Mouse (Mus musculus) cortical plate, adult 2 months (tissue): ENCODE measurements around the gene Gins1. TPM values are rescaled to one million over a fixed set of nuclear protein-coding genes. Genes with fewer than 3 reads are reported as not detected.

ENCODE experiments used
- H3K27ac ChIP-seq: fragments of 200-500 bp; 2 replicates; pipeline ENCODE4 v1.5.1; 2012; ENCODE audit warnings: low read length, control low read depth, inconsistent platforms; ENCODE audit not compliant: insufficient read depth
- H3K4me1 ChIP-seq: fragments of 200-500 bp; 2 replicates; pipeline ENCODE4 v1.6.1; 2011; ENCODE audit warnings: low read length; ENCODE audit not compliant: control insufficient read depth, insufficient read depth
- H3K4me3 ChIP-seq: fragments of 200-500 bp; 2 replicates; pipeline ENCODE4 v1.5.1; 2011; ENCODE audit warnings: mild to moderate bottlenecking, low read length, control low read depth; ENCODE audit not compliant: insufficient read depth
- CTCF ChIP-seq: fragments of 200-500 bp; IDR thresholded peaks from 2 replicates; pipeline ENCODE4 v1.5.1; 2011; ENCODE audit warnings: mild to moderate bottlenecking, control low read depth, low read length; ENCODE audit not compliant: insufficient read depth; ENCODE audit errors: extremely low read depth
- POLR2A ChIP-seq: fragments of 200-500 bp; IDR thresholded peaks from 2 replicates; pipeline ENCODE4 v1.6.1; 2011; ENCODE audit warnings: mild to moderate bottlenecking, low read length, control low read depth; ENCODE audit not compliant: insufficient read depth; ENCODE audit errors: extremely low read depth
- polyA plus RNA-seq: library from polyadenylated mRNA; depleted of rRNA; stranded (reverse); fragments of >200 nt; gene quantifications from 2 replicates; pipeline ENCODE4 v1.2.3, GENCODE M21; 2012

The Gins1 gene
- polyA plus RNA-seq, 1 experiment = 1.9 TPM

DNA sequence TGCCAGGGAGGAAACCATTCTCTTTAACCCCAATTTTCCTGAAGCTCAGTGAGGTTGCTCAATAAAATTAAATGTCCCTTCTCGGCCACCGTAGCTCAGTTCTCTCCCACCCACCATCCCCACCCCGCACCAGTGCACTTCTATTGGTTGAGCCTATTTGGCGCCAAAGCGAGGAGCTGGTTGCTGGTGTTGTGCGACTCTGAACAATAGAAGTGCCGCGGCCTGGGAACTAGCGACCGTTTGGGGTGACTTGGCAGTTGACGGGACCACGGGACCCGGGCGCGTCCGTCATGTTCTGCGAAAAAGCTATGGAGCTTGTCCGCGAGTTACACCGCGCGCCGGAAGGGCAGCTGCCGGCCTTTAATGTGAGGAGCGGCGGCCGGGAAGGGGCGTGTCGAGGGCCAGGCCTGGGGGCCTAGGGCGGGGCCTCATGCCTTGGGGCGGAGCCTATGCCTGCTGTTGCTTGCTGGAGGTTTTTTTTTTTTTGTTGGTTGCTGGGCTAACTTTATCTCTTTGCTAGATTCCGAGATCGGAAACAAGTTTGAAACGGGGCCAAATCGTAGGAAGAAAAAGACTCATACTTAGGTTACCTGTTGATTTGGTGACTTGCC is 4.3 kb downstream of the Gins1 start:
- Histone ChIP-seq H3K4me3 (peak overlapping the region; percentile 59), H3K27ac (no peak overlapping the region), H3K4me1 (peaks cover 2% of the 10 kb centered on the region; the same call in 1 of the 2 replicates)
- no peak for TF ChIP-seq POLR2A

DNA sequence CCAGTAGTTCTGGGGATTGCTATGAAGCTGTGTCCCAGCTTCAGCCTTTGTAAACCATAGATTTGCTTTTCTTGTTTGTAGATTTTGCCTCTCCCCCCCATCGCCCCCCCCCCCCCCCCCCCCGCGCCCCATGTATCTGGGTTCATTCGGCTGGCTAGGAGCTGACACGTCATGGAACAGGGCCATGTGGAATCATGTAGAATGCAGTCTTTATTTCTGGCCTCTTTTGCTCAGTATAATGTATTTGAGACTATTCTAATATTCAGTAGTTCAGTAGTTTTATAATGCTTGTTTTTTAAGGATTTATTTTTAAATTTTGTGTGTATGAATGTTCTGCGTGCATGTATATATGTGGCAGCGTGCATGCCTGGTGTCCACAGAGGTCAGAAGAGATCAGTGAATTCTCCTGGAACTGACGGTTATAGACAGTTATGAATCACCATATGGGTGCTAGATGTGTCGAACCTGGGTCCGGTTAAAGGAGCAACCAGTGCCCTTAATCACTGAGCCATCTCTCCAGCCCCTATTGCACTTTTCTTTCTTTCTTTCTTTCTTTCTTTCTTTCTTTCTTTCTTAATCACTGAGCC is 5.2 kb downstream of the Gins1 start:
- H3K4me1 ChIP-seq = peaks cover 2% of the 10 kb centered on the region; the same call in 1 of the 2 replicates
- no peak overlapping the region for H3K27ac ChIP-seq
- H3K4me3 ChIP-seq = peak overlapping the region; percentile 59; the same call in 1 of the 2 replicates
- TF ChIP-seq POLR2A = no peak
- TF ChIP-seq CTCF = no peak

DNA sequence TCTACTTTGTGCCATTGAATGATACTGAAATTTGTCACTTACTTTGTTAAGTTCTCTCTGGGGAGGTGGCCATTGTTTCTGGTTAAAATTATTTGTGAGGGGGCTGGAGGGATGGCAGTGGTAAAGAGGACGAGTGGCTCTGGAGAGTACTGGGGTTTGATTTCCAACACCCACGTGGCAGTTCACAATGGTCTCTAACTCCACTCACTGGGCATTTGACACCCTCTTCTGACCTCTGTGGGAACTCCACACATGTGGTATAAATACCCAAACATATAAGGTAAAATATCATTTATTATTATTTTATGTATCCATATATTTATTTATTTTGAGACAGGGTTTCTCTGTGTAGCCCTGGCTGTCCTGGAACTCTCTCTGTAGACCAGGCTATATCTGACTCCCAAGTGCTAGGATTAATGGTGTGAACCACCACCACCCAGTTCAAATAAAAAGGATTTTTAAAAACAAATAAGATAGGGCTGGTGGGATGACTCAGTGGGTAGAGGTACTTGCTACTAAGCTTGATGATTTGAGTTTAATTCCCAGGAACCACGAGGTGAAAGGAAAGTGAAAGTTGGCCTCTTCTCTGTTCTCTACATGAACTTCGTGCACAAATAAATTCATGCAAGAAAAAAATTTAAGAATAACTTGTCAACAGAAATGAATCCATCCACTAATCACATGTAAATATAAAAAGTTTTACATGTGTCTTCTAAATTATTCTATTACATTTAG is 9.7 kb downstream of the Gins1 start:
- TF ChIP-seq CTCF (no peak), POLR2A (no peak)
- Histone ChIP-seq H3K4me3 (no peak overlapping the region), H3K27ac (no peak overlapping the region), H3K4me1 (peaks cover 2% of the 10 kb centered on the region; the same call in 1 of the 2 replicates)

DNA sequence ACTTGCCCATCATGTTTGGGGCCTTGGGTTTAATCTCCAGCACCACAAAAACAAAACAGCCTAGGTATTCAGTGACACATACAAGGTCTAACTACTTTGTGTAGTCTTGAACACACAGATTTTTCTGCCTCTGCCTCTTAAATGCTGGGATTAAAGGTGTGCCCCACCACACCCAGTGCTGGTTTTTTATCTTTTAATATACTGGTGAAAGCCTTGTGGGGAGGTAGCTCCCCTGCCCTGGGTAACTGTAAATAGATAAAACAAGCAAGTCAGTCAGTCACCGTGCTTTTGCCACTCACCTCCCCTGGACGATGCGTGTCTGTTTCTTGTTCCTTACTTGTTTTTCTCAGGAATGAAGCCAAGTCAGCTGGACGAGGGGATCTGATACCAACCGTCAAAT is 10.6 kb downstream of the Gins1 start:
- Histone ChIP-seq H3K4me1 (no peaks in the 10 kb centered on the region), H3K4me3 (no peak overlapping the region), H3K27ac (no peak overlapping the region)
- TF ChIP-seq POLR2A = no peak
- no peak for TF ChIP-seq CTCF

DNA sequence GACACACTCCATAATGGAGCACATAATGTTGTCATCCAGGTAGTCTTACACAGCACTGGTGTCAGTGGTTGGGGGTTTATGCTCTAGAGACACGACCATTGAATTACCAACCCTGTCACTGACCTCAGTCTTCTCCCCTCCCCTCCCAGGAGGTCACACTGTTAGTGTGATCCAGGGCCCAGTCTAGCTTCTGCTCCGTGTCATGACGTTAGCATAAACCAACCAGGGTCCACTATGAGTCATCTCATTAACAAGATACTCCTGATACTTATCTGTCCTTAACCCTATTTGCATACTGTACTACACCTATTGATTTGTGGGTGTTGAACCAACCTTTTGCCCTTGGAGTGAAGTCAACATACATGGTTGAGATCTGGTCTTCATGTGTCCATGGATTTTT is 13.5 kb downstream of the Gins1 start:
- no peaks in the 10 kb centered on the region for H3K4me1 ChIP-seq
- H3K4me3 ChIP-seq = no peak overlapping the region
- H3K27ac ChIP-seq = no peak overlapping the region
- TF ChIP-seq CTCF (no peak), POLR2A (no peak)

DNA sequence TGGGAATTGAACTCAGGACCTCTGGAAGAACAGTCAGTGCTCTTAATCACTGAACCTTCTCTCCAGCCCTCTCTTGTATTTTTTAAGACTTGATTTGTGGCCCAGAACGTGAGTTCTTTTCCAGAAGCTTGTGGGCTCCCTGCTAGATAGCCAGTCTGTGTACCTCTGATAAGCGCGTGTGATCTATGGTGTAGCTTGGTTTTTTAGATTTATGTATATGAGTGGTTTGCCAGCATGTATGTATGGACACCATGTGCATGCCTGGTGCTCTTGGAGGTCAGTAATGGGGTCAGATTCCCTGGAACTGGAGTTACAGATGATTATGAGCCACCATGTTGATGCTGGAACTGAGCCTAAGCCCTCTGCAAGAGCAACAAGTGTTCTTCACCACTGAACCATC is 15.3 kb downstream of the Gins1 start:
- 0 out of 2 replicates have a peak, but pooled peaks cover 1% of the 10 kb centered on the region for H3K4me1 ChIP-seq
- no peak overlapping the region for H3K27ac ChIP-seq
- no peak for TF ChIP-seq CTCF
- TF ChIP-seq POLR2A = no peak
- H3K4me3 ChIP-seq = no peak overlapping the region

DNA sequence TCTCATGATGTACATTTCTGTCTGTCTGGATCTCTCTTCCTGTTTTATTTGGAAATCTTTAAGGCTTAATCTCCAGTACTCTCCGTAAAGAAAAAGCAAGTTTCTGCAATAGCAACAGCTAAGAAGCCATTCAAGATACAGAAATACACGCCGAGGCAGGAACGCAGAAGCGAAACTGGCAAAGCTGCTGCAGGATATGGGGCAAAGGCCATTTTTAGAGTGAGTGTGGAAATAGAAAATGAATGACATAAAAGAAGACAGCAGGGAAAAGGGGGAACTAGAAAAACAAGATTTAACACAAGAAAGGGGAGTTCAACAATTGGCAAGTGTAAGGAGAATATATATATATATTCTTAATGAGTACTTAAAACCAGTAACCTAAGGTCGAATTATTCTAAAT is 16.5 kb downstream of the Gins1 start:
- H3K27ac ChIP-seq = no peak overlapping the region
- H3K4me3 ChIP-seq = no peak overlapping the region
- TF ChIP-seq CTCF (no peak), POLR2A (no peak)
- H3K4me1 ChIP-seq = 0 out of 2 replicates have a peak, but pooled peaks cover 1% of the 10 kb centered on the region

DNA sequence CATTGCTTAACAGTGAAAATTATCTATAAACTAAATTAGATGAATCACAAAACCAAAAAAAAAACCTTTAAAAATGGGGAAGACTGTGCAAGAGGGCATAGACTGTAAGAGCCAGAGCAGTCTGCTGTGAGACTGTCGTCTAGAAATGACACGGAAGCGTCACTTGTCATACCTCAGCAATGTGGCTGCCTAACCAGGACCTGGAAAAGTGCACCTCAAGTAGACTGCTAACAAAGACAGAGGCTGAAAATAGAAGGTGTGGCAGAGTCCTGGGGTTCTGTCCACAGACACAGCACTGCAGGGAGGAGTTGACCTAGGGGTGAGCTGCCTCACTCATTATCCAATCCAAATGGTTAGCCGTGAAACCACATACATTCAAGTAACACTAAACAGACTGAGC is 17.0 kb downstream of the Gins1 start:
- Histone ChIP-seq H3K4me3 (no peak overlapping the region), H3K27ac (no peak overlapping the region), H3K4me1 (0 out of 2 replicates have a peak, but pooled peaks cover 1% of the 10 kb centered on the region)
- TF ChIP-seq CTCF (no peak), POLR2A (no peak)

DNA sequence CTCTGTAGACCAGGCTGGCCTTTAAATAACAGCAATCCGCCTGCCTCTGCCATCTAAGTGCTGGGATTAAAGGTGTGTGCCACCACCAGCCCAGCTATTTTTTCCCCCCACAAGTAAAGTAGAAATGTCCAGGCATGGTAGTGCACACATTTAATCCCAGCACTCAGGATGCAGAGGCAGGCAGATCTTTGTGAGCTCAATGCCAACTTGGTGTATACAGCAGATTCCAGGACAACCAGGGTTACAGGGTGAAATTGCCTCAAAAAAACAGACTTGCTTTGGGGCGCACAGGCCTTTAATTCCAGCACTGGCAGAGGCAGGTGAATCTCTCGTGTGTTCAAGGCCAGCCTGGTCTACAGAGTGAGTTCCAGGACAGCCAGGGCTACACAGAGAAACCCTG is 17.8 kb downstream of the Gins1 start:
- no peak overlapping the region for H3K4me3 ChIP-seq
- H3K4me1 ChIP-seq = 0 out of 2 replicates have a peak, but pooled peaks cover 1% of the 10 kb centered on the region
- no peak overlapping the region for H3K27ac ChIP-seq
- no peak for TF ChIP-seq CTCF
- no peak for TF ChIP-seq POLR2A
